Mouse (Mus musculus) lung, postnatal 0 days (tissue): ENCODE data around the gene Spef2.

Experiments used
- CTCF ChIP-seq: IDR thresholded peaks from 2 replicates; pipeline ENCODE4 v1.5.1; 2016; ENCODE audit warnings: antibody characterized with exemption, mild to moderate bottlenecking
- EP300 ChIP-seq: IDR thresholded peaks from 2 replicates; pipeline ENCODE4 v1.6.1; 2016; ENCODE audit warnings: antibody characterized with exemption, mild to moderate bottlenecking, control low read depth

DNA sequence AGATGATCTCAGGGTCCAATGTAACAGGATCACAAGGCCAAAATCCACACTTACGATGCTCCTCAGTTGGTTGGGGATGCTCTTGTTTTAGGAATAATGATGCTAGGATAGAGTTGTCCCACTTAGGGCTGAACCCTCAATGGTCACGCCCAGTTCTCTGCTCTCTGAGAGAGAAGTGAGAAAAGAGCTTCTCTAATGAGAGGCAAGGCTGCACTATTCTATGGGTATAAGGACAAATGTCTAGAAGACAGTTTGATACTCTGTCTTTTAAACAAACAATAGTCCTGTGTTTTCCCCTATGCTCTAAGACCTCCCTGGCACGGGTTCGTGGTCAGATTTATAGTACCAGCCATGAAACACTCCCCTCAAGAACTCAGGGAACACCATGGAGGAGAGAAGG lies 218.6 kb downstream of the Spef2 start, which contains the start of gene Il7r:
- TF ChIP-seq CTCF: no peak
- TF ChIP-seq EP300: no peak
